Mouse (Mus musculus) layer of hippocampus, adult 2 months (tissue): ENCODE measurements around the gene Gchfr. TPM values are rescaled to one million over a fixed set of nuclear protein-coding genes. Genes with fewer than 3 reads are reported as not detected.

ENCODE experiments used
- DNase-seq, 2 experiments: peaks; one replicate each; pipeline ENCODE4 v3.0.0; 2022; ENCODE audit warnings: low spot score in 2 of 2
- H3K27ac ChIP-seq: fragments of 200-600 bp; 2 replicates; pipeline ENCODE4 v1.8.1; 2022
- H3K4me3 ChIP-seq: fragments of 200-600 bp; 2 replicates; pipeline ENCODE4 v1.8.1; 2022; ENCODE audit warnings: mild to moderate bottlenecking
- CTCF ChIP-seq: fragments of 200-600 bp; conservative IDR thresholded peaks from 2 replicates; pipeline ENCODE4 v1.8.1; 2022; ENCODE audit warnings: antibody characterized with exemption, mild to moderate bottlenecking, moderate library complexity
- total RNA-seq, 2 experiments: library from RNA; stranded (reverse); gene quantifications; 2 replicates each; pipeline ENCODE4 v1.2.3; 2021

Gchfr gene
- total RNA-seq, 2 experiments from 2014 or later = not detected

DNA sequence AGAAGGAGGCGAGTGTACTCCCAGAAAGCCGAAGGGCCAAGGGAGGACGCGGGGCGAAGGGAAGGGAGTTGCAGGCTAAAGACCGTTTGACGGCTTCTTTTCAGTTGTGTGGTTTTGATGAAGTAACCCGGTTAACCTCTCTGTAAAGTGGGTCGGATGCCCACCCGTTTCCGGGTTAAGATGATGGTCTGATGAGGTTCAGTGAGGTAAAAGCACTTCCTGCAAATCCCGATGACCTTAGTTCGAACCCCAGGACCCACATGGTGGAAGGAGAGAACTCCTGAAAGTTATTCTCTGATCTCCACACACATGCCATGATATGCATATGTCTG lies 41.6 kb downstream of the Gchfr start:
- peak overlapping the region; percentile 79 for H3K4me3 ChIP-seq
- no peak; the same call in 1 of the 2 replicates for TF ChIP-seq CTCF
- peak overlapping the region; percentile 93 for H3K27ac ChIP-seq
- no peak for DNase-seq

Other genes with a start within 250 kb of the Gchfr start
- 1 to 10 TPM; 2.5 to 3.0 TPM for gene Chst14, start 241.3 kb upstream of the Gchfr start, total RNA-seq
- gene Ccdc32, start 138.4 kb upstream of the Gchfr start, total RNA-seq = 10 to 100 TPM; 53.2 to 53.6 TPM
- 1 to 10 TPM; 8.0 to 8.1 TPM for gene Rpusd2, start 133.0 kb upstream of the Gchfr start, total RNA-seq
- under 1 TPM; 0.20 to 0.27 TPM for gene Knl1, start 120.7 kb upstream of the Gchfr start, total RNA-seq
- 1 to 10 TPM in 1 of 2 experiments, under 1 TPM in 1; 0.61 to 1.6 TPM for gene Rad51, start 55.0 kb upstream of the Gchfr start, total RNA-seq
- 10 to 100 TPM; 55.7 to 55.8 TPM for gene Rmdn3, start 10.7 kb upstream of the Gchfr start, total RNA-seq
- not detected for gene Gm14137, start 6.7 kb downstream of the Gchfr start, total RNA-seq
- 10 to 100 TPM; 34.1 to 36.2 TPM for gene Zfyve19, start 40.8 kb downstream of the Gchfr start, total RNA-seq
- gene Dnajc17, start 41.0 kb downstream of the Gchfr start, total RNA-seq = 10 to 100 TPM; 16.5 to 17.6 TPM
- gene Ppp1r14d, start 62.1 kb downstream of the Gchfr start, total RNA-seq = not detected
- 1 to 10 TPM; 2.1 to 2.5 TPM for gene Spint1, start 69.6 kb downstream of the Gchfr start, total RNA-seq
- 1 to 10 TPM; 5.9 to 7.1 TPM for gene Rhov, start 103.5 kb downstream of the Gchfr start, total RNA-seq
- gene Vps18, start 121.0 kb downstream of the Gchfr start, total RNA-seq = 10 to 100 TPM; 39.9 to 43.2 TPM
- gene Dll4, start 158.0 kb downstream of the Gchfr start, total RNA-seq = 1 to 10 TPM; 2.4 to 2.9 TPM
- 1 to 10 TPM; 6.5 to 8.9 TPM for gene Chac1, start 183.5 kb downstream of the Gchfr start, total RNA-seq